Mouse (Mus musculus) lung, embryonic 14.5 days (tissue): ENCODE measurements around the gene Zcchc8. TPM values are rescaled to one million over a fixed set of nuclear protein-coding genes. Genes with fewer than 3 reads are reported as not detected.
A peak's percentile ranks its signal among the peaks of the same experiment; 100 is the strongest.
"Not testable (repeated sequence)": the region's sequence is repeated elsewhere in the genome, so short reads cannot be mapped to it uniquely, and the experiment has no call there.

ENCODE experiments used
- ATAC-seq: fragments of 200-750 bp; cut with Nextera tagmentation; 2 replicates; pipeline ENCODE4 v1.8.0; 2017; ENCODE audit warnings: mild to moderate bottlenecking, moderate TSS enrichment, moderate library complexity; ENCODE audit not compliant: insufficient read depth
- DNase-seq: peaks from one replicate; pipeline ENCODE4 v3.0.0-alpha.2; 2015
- H3K27ac ChIP-seq: fragments of 300-500 bp; sonication (generic); 2 replicates; pipeline ENCODE4 v1.5.1; 2014; ENCODE audit warnings: low read depth, mild to moderate bottlenecking, moderate library complexity
- H3K27me3 ChIP-seq: fragments of 300-500 bp; sonication (generic); 2 replicates; pipeline ENCODE4 v1.6.1; 2014; ENCODE audit warnings: low read length, control low read depth; ENCODE audit not compliant: insufficient read depth
- H3K36me3 ChIP-seq: fragments of 300-500 bp; sonication (generic); 2 replicates; pipeline ENCODE4 v1.6.1; 2014; ENCODE audit warnings: control low read depth; ENCODE audit not compliant: insufficient read depth
- H3K4me1 ChIP-seq: fragments of 300-500 bp; sonication (generic); 2 replicates; pipeline ENCODE4 v1.6.1; 2014; ENCODE audit warnings: antibody characterized with exemption, control low read depth; ENCODE audit not compliant: insufficient read depth
- H3K4me2 ChIP-seq: fragments of 300-500 bp; sonication (generic); 2 replicates; pipeline ENCODE4 v1.6.1; 2014; ENCODE audit warnings: mild to moderate bottlenecking
- H3K4me3 ChIP-seq: fragments of 300-500 bp; sonication (generic); 2 replicates; pipeline ENCODE4 v1.5.1; 2014; ENCODE audit warnings: low read depth, low read length
- H3K9ac ChIP-seq: fragments of 300-500 bp; sonication (generic); 2 replicates; pipeline ENCODE4 v1.6.1; 2014
- H3K9me3 ChIP-seq: fragments of 300-500 bp; sonication (generic); 2 replicates; pipeline ENCODE4 v1.6.1; 2016; ENCODE audit warnings: low read depth, low read length, control low read depth
- CTCF ChIP-seq: IDR thresholded peaks from 2 replicates; pipeline ENCODE4 v1.5.1; 2016; ENCODE audit warnings: antibody characterized with exemption, low read depth
- WGBS: fragments of 180-500 bp; shearing (Covaris S2); extraction: QIAGEN DNeasy Blood & Tissue Kit; methylation state at CpG from one replicate; pipeline ENCODE4 v1.1.7; 2014; 5-methylcytosine and 5-hydroxymethylcytosine counted together
- polyA plus RNA-seq: library from polyadenylated mRNA; unstranded; fragments of >200 nt; fragmentation: Nextera tagmentation; extraction: Ambion mirVana; gene quantifications from 2 replicates; pipeline ENCODE4 v1.2.1, GENCODE M21; 2014

The Zcchc8 gene
- polyA plus RNA-seq, 1 experiment from 2014 or later, result 92.0 TPM

GRCm38 (mm10) chr5:123746253-123746652 lies 25.4 kb upstream of the Zcchc8 start:
- DNase-seq (no peak), ATAC-seq (no peak)
- H3K4me2 ChIP-seq, result peak overlapping the region; percentile 65
- H3K27me3 ChIP-seq, result no peaks in the 10 kb centered on the region
- peaks cover 47% of the 10 kb centered on the region for H3K36me3 ChIP-seq
- H3K4me3 ChIP-seq, result no peak overlapping the region
- no peaks in the 10 kb centered on the region for H3K9me3 ChIP-seq
- H3K27ac ChIP-seq, result no peak overlapping the region
- peaks cover 13% of the 10 kb centered on the region for H3K4me1 ChIP-seq
- no peak overlapping the region for H3K9ac ChIP-seq
- TF ChIP-seq CTCF, result no peak

GRCm38 (mm10) chr5:123744358-123744757 lies 23.5 kb upstream of the Zcchc8 start:
- Histone ChIP-seq H3K36me3 (peaks cover 64% of the 10 kb centered on the region), H3K4me1 (peaks cover 13% of the 10 kb centered on the region), H3K4me2 (no peak overlapping the region), H3K27ac (no peak overlapping the region), H3K9me3 (no peaks in the 10 kb centered on the region), H3K4me3 (no peak overlapping the region), H3K27me3 (no peaks in the 10 kb centered on the region), H3K9ac (no peak overlapping the region)
- ATAC-seq, result no peak
- WGBS, result 79% methylated on average over 2 of the region's 2 CpGs
- no peak for DNase-seq
- no peak for TF ChIP-seq CTCF

- H3K9ac ChIP-seq, result no peak overlapping the region
- no peak overlapping the region for H3K4me2 ChIP-seq
- DNase-seq (no peak), ATAC-seq (no peak)
- no peaks in the 10 kb centered on the region for H3K4me1 ChIP-seq
- H3K4me3 ChIP-seq, result no peak overlapping the region
- no peak for TF ChIP-seq CTCF
- no peaks in the 10 kb centered on the region for H3K27me3 ChIP-seq
- H3K9me3 ChIP-seq, result no peaks in the 10 kb centered on the region
- no peak overlapping the region for H3K27ac ChIP-seq
- 96% methylated on average over 2 of the region's 2 CpGs for WGBS
- H3K36me3 ChIP-seq, result peaks cover 85% of the 10 kb centered on the region
Measured at GRCm38 (mm10) chr5:123730981-123731380, 10.1 kb upstream of the Zcchc8 start.

- peaks cover 18% of the 10 kb centered on the region for H3K36me3 ChIP-seq
- not testable (repeated sequence) for H3K27me3 ChIP-seq, H3K4me1 ChIP-seq, H3K4me3 ChIP-seq, H3K9me3 ChIP-seq, H3K4me2 ChIP-seq, ATAC-seq, H3K9ac ChIP-seq, H3K27ac ChIP-seq, DNase-seq
- 89% methylated on average over 7 of the region's 7 CpGs for WGBS
Measured at GRCm38 (mm10) chr5:123723816-123724215, 2.9 kb upstream of the Zcchc8 start.

- H3K4me1 ChIP-seq, result peaks cover 10% of the 10 kb centered on the region
- DNase-seq, result no peak
- H3K27ac ChIP-seq, result no peak overlapping the region
- no peaks in the 10 kb centered on the region for H3K27me3 ChIP-seq
- no peak overlapping the region for H3K4me2 ChIP-seq
- ATAC-seq, result no peak
- H3K9ac ChIP-seq, result no peak overlapping the region
- H3K9me3 ChIP-seq, result no peaks in the 10 kb centered on the region
- peaks cover 73% of the 10 kb centered on the region for H3K36me3 ChIP-seq
- WGBS, result 82% methylated on average over 4 of the region's 4 CpGs
- H3K4me3 ChIP-seq, result no peak overlapping the region
- TF ChIP-seq CTCF, result no peak
Measured at GRCm38 (mm10) chr5:123714622-123715021, 6.3 kb downstream of the Zcchc8 start.

- H3K9me3 ChIP-seq, result no peaks in the 10 kb centered on the region
- no peak overlapping the region for H3K9ac ChIP-seq
- WGBS, result 92% methylated on average over 6 of the region's 6 CpGs
- ATAC-seq (no peak), DNase-seq (no peak)
- H3K4me1 ChIP-seq, result peaks cover 7% of the 10 kb centered on the region
- H3K4me2 ChIP-seq, result no peak overlapping the region
- H3K27me3 ChIP-seq, result no peaks in the 10 kb centered on the region
- H3K27ac ChIP-seq, result no peak overlapping the region
- H3K36me3 ChIP-seq, result peaks cover 81% of the 10 kb centered on the region
- no peak overlapping the region for H3K4me3 ChIP-seq
- TF ChIP-seq CTCF, result no peak
Measured at GRCm38 (mm10) chr5:123713782-123714181, 7.1 kb downstream of the Zcchc8 start.

- H3K36me3 ChIP-seq, result peaks cover 93% of the 10 kb centered on the region
- DNase-seq (no peak), ATAC-seq (no peak)
- H3K27ac ChIP-seq, result no peak overlapping the region
- no peaks in the 10 kb centered on the region for H3K4me1 ChIP-seq
- no peak overlapping the region for H3K4me3 ChIP-seq
- 64% methylated on average over 4 of the region's 4 CpGs for WGBS
- H3K9me3 ChIP-seq, result no peaks in the 10 kb centered on the region
- H3K9ac ChIP-seq, result no peak overlapping the region
- no peak overlapping the region for H3K4me2 ChIP-seq
- H3K27me3 ChIP-seq, result no peaks in the 10 kb centered on the region
- TF ChIP-seq CTCF, result no peak
Measured at GRCm38 (mm10) chr5:123709571-123709970, 11.3 kb downstream of the Zcchc8 start.

GRCm38 (mm10) chr5:123708598-123708997 lies 12.3 kb downstream of the Zcchc8 start:
- Histone ChIP-seq H3K27ac (no peak overlapping the region), H3K36me3 (peaks cover 92% of the 10 kb centered on the region), H3K4me2 (no peak overlapping the region), H3K9me3 (no peaks in the 10 kb centered on the region), H3K4me3 (no peak overlapping the region), H3K4me1 (no peaks in the 10 kb centered on the region), H3K9ac (no peak overlapping the region), H3K27me3 (no peaks in the 10 kb centered on the region)
- no peak for TF ChIP-seq CTCF
- ATAC-seq (no peak), DNase-seq (no peak)
- 90% methylated on average over 12 of the region's 12 CpGs for WGBS
